Mouse (Mus musculus): ENCODE measurements around the gene Cd46.

Gene Cd46

GRCm38 (mm10) chr1:195018089-195018999 is 73.7 kb downstream of the Cd46 start:
- DNase-seq (ENCODE audit: low spot score in 2 of 2) = peak; percentile 67 to 73

GRCm38 (mm10) chr1:195017626-195018025 is 74.4 kb downstream of the Cd46 start:
- no peak for DNase-seq (ENCODE audit: low spot score in 2 of 2)

GRCm38 (mm10) chr1:195016811-195017501 is 75.1 kb downstream of the Cd46 start:
- peak; percentile 47 to 64 for DNase-seq (ENCODE audit: low spot score in 2 of 2)

GRCm38 (mm10) chr1:195015281-195015680 is 76.8 kb downstream of the Cd46 start:
- no peak for DNase-seq (ENCODE audit: low spot score in 2 of 2)

- no peak for DNase-seq (ENCODE audit: low spot score in 2 of 2)
These were observed 77.7 kb downstream of the Cd46 start for GRCm38 (mm10) chr1:195014201-195014885.

GRCm38 (mm10) chr1:195012531-195012930 is 79.5 kb downstream of the Cd46 start:
- no peak for DNase-seq (ENCODE audit: low spot score in 2 of 2)

GRCm38 (mm10) chr1:195006267-195006666 is 85.8 kb downstream of the Cd46 start:
- DNase-seq (ENCODE audit: low spot score in 2 of 2) = no peak

- DNase-seq (ENCODE audit: low spot score in 2 of 2) = no peak
These were observed 87.9 kb downstream of the Cd46 start for GRCm38 (mm10) chr1:195004194-195004593.

GRCm38 (mm10) chr1:195003328-195003727 is 88.7 kb downstream of the Cd46 start:
- no peak for DNase-seq (ENCODE audit: low spot score in 2 of 2)

- DNase-seq (ENCODE audit: low spot score in 2 of 2) = no peak
These were observed 93.7 kb downstream of the Cd46 start for GRCm38 (mm10) chr1:194998396-194998795.

GRCm38 (mm10) chr1:194995196-194995595 is 96.9 kb downstream of the Cd46 start:
- peak in 1 of 2 experiments; percentile 42 for DNase-seq (ENCODE audit: low spot score in 2 of 2)

GRCm38 (mm10) chr1:194994262-194994661 is 97.8 kb downstream of the Cd46 start:
- no peak for DNase-seq (ENCODE audit: low spot score in 2 of 2)

GRCm38 (mm10) chr1:194993409-194993988 is 98.5 kb downstream of the Cd46 start:
- no peak for DNase-seq (ENCODE audit: low spot score in 2 of 2)

GRCm38 (mm10) chr1:194992589-194993317 is 99.3 kb downstream of the Cd46 start:
- DNase-seq (ENCODE audit: low spot score in 2 of 2) = no peak

GRCm38 (mm10) chr1:194991654-194992053 is 100.4 kb downstream of the Cd46 start:
- no peak for DNase-seq (ENCODE audit: low spot score in 2 of 2)

- DNase-seq (ENCODE audit: low spot score in 2 of 2) = no peak
These were observed 101.1 kb downstream of the Cd46 start for GRCm38 (mm10) chr1:194990976-194991375.

- DNase-seq (ENCODE audit: low spot score in 2 of 2) = no peak
These were observed 103.0 kb downstream of the Cd46 start for GRCm38 (mm10) chr1:194989024-194989423.

Data from urinary bladder, postnatal 36 days (tissue).